Mouse (Mus musculus): ENCODE data around the gene Rpgrip1. TPM values are rescaled to one million over a fixed set of nuclear protein-coding genes. Genes with fewer than 3 reads are reported as not detected.

Rpgrip1 gene
- total RNA-seq, 2 experiments from 2014 or later = 0.33 to 0.93 TPM

DNA sequence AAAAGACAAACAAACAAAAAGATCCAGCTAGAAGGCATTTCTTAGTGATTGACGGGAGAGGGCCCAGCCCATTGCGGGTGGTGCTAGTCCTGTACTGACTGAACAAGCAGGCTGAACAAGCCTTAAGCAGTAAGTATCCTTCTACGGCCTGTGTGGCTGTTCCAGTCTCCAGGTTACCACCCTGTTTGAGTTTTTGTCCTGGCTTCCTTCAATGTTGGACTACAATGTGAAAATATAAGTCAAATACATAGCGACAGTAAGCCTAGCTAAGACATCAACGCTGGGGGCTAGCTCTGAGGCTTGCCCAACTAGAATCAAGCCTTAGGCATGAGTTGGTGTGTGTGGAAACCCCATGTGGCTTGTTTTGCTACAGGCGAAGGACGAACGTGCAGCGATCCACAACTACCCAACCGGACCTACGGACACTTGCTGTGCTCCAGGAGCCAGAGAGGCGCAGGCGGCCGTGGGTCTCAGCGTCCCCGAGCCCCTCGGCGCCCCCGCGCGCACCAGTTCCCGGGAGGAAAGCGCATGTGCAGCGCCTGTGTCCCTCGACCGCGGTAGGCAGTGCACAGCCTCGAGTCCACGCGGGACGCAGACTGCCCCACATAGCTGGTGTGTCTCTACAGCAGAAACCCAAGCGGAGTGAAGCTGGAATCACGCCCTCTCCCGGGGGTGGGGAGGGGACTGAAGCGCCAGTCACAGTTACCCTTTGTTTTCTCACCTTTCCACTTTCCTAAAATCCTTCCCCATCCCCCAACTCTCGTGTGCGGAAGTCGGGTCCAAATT, 8.5 kb downstream of the Rpgrip1 start:
- peak; percentile 51 to 66 for DNase-seq

DNA sequence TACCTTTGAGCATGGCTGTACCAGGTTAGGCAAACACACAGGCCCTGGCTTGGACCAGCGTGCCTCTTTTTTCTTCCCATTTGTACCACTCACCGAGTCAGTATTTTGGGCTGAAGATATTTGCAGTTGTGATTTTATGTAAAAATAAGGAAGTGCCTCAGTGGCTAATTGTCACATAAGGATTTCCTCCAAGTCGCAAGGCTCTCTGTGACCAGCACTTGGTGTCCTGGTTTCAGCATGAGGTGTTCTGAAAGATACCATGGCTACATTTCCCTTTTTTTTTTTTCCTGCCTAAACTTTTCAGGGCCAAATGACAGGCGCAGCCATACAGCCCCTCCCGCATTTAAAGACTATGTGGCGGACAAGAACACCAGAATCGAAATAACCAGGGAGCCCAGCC, 9.7 kb downstream of the Rpgrip1 start:
- DNase-seq = no peak

DNA sequence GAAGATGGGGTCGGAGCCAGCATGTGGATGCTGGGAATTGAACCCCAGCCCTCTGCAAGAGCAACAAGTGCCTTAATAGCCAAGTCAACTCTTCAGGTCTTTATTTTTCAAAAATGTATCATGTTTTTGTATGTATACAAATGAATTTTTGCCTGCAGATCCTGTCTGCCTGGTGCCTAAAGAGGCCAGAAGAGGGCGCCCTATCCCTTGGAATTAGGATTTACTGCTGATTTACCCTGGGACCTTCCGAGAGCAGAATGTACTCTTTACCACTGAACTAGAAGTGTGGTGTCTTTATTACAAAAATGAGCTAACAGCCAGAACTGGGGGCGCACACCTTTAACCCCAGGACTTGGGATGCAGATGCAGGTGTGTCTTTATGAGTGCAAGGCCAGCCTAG, 13.4 kb downstream of the Rpgrip1 start:
- DNase-seq = peak; percentile 74 to 82

DNA sequence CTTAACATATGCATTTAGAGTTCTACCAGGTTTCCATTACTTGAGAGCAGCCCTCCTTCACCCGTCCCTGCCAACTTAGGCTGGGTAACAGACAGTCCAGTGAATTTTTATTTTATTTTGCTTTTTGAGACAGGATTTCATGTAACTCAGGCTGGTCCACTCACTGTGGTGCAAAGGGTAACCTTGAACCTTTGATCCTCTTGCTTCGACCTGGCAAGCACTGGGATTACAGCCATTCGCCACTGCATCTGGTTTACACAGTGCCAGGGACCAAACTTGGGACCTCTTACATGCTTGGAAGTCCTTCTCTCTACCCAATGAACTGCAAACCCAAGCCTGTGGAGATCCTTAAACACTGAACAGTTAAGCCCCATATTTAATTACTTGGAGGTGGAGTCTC, 14.1 kb downstream of the Rpgrip1 start:
- no peak for DNase-seq

DNA sequence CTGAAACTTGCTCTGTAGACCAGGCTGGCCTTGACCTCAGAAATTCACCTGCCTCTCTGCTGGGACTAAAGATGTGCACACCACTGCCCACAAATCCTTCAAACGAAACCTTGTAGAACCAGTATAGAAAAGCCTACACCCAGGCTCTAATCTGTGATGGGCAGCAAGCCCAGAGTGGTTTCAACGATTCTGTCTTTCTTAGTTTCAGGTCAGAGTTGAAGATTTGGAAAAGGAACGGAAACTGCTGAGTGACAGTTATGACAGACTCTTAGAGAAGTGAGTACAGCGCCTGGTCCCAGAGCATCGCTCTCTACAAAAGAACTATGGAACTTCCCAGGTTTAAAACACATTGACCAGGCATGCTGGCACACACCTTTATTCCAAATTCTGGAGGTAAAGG, 23.1 kb downstream of the Rpgrip1 start:
- DNase-seq = no peak

DNA sequence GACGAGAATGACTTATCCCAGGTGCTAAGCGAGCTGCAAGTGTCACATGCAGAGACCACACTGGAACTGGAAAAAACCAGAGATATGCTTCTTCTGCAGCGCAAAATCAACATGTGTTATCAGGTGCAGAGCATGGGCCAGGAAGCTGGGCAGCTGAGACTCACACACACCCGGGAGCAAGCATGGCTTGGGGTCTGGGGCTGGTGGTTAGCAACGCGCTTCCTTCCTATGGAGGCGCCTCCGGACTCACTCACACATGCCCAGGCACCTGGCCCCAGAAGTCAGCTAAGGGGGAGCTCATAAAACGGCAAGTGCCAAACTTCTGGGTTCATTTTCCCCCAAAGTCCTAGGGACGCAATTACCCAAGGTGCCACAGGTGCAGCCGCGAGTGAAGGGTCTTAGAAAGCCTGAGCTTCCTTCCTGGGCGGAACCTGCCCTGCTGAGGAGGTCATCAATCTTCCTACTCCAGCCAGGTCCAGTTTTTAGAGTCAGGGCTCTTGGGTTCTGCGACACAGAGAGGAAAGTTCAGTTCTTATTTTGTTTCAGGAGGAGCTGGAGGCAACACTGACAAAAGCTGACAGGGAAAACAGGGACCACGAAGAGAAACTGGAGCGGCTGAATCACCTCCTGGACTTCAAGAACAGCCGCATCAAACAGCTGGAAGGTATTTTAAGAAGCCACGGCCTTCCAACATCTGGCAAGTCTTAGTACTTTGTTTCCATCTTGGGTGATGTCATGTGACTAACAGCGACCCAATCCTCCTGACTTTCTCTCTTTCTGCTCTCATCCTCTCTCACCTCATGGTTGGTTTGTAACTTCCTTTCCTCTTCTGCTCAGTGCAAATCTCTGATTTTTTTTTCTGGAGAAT, 30.3 kb downstream of the Rpgrip1 start:
- no peak for DNase-seq

DNA sequence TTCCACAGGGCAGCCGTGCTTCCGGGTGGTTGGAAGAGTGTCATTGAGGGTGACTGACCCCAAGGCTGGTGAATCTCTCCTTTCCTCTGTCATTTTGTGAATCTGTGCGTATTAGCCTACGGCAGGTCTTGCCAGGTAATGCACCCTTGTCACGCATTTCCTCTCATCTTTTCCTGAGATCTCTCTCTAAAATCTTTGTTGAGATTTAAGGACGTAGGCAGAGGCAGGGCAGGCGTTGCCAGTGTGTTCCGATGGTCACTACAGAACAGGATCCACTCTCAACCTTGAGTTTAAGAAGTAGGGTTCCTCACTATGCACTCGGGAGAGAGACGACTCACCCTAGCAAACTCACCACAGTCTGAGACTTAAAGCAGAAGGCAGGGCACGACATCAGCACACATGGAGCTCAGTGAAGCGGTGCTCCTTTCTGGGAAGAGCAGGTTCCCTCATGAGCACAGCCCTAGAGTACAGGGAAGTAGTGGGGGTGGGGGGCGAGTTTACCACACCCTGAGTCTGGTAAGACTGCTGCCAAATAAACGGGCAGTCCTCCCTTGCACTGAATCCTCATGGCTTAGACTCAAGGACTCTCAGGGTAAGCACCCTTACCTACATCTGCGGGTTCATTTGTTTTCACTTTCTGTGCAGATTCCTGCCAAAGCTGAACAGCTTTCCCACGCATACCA, 31.1 kb downstream of the Rpgrip1 start:
- no peak for DNase-seq

DNA sequence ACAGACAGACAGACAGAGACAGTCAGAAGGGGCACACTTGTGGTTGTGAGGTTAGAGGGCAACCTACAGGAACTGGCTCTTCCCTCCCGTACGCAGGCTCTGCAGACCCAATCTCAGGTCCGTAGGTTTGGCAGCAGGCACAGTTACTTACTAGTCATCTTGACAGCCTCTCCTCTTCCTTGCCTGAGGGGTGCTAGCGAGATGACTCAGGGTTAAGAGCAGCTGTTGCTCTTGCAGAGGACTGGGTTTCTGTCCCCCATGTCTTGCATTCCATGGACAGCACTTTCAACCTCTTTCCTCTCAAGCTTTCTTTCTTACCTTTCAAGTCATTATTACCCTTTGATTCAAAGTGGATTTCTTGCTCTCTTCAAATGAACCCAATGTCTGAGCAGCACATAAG, 33.7 kb downstream of the Rpgrip1 start:
- DNase-seq = no peak

DNA sequence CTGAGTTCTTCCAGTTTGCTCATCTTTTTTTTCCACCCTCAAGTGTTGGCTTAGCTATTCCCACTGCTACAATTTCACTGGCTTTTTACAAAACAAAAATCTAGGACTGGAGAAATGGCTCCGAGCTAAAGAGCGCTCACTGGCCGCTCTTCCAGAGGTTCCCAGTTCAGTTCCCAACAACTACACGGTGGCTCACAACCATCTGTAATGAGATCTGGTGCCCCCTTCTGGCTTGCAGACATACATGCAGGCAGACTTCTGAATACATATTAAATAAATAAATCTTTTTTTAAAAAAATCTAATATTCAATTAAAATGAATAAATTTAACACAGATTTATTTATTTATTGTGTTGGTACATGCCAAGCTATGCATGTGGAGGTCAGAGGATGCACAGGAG, 36.0 kb downstream of the Rpgrip1 start:
- DNase-seq = peak in 1 of 2 experiments; percentile 27

DNA sequence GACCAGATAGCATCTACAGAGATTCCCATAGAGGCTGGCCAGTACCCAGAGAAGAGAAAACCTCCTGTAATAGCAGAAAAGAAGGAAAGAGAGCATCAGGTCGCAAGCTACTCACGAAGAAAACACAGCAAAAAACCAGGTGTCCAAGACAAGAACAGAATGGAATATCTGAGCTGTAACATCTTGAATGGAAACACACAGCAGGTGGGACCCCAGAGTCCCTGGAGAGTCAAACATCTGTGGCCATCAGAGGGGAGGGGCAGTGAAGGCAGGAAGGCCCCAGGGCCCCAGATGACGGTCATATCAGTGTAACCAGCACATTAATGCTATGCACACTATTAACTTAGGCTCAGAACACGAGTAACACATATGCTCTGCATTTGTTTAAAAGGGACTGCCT, 39.4 kb downstream of the Rpgrip1 start:
- DNase-seq = no peak

DNA sequence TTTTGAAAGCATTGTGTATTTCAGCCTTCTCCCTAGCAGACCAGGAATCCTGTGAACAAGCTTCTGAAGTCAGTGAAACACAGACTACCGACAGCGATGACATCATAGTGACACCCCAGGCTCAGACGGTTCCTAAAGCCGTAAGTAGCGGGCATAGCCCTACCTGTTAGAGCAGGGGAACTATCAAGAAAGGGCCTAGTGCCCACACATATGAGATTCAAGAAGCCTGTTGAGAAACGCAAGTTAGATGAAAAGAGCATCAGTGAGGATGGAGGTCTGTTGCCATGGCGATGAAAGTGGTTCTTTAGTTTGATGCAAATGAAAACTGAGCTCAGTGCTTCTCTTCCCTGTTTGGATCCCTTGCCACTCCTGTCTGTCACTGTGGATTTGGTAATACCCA, 41.7 kb downstream of the Rpgrip1 start:
- DNase-seq = no peak

DNA sequence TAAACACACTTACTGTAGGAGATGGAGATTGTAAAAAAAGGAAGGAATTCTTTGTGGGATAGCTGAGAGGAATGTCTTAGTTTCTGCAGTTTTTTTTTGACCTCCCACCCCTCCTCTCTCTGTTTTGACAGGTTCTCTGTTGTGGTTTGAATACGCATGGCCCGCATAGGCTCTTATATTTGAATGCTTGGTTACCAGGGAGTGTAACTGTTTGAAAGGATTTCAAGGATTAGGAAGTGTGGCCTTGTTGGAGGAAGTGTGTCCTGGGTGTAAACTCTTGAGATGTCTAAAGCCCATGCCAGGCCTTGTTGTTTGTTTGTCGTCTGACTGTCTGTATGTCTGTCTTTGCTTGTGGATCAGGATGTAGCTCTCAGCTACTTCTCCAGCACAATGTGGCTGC, 42.1 kb downstream of the Rpgrip1 start:
- no peak for DNase-seq

DNA sequence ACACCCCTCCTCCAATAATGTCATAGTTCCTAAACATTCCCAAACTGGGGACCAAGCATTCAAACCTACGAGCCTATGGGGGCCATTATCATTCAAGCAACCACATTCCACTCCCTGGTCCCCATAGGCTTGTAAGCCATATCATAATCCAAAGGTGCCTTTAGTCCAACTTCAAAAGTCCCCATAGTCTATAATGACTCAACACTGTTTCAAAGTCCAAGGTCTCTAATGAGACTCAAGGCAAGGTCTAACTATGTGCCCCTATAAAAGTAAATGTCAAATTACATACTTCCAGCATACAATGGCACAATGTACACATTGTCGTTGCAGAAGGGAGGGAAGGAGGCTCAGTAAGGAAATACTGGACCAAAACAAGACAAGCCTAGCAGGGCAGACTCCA, 44.5 kb downstream of the Rpgrip1 start:
- DNase-seq = no peak

DNA sequence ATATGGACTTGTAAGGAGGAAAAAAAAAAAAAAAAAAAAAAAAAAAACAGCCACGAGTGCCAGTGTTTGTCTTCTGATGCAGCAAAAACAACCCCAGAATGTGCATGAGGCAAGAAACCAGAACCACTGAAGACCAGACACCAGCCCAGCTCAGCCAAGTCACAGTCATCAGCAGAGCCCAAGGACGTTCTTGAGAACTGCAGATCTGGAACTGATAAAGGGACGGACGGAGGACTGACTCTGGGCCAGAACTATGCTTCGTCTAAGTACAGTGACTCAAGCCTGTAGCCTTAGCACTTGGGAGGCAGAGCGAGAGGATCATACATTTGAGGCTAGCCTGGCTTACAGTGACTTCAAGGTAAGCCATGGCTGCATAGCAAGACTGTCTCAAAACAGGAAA, 50.4 kb downstream of the Rpgrip1 start:
- peak; percentile 71 to 75 for DNase-seq

DNA sequence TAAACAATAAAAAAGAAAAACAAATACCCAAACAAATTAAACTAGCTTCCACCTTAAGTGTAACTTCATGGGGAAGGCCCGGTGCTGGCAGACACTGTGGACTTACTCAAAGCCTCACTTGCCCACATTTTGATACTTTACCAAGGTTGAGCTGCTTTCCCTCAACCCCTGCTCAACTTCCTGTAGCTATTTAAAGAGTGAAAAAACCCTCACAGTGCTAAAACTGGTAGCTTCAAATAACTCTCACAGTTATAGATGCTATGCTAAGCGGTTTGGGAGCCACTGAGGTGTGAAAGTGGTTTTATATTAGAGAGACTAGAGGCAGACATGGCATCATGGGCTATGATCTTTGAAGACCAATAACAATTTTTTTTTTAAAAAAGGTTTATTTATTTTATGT, 56.1 kb downstream of the Rpgrip1 start:
- DNase-seq = no peak

DNA sequence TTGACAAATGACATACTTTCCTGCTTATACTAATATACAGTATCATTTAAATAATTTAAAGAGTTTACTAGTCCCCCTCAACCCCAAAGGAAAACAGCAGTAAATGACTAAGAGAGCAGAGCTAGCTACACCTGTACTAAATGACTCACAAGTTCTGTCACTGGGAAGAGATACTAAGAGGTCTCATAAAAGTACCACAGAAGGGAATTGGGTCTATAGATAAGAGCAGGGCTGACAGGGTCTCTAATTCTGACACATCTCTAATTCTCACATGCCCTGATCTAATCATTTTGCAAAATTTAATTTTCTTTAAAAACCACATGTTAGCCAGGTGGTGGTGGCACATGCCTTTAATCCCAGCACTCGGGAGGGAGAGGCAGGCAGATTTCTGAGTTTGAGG, 78.3 kb downstream of the Rpgrip1 start:
- DNase-seq = no peak

DNA sequence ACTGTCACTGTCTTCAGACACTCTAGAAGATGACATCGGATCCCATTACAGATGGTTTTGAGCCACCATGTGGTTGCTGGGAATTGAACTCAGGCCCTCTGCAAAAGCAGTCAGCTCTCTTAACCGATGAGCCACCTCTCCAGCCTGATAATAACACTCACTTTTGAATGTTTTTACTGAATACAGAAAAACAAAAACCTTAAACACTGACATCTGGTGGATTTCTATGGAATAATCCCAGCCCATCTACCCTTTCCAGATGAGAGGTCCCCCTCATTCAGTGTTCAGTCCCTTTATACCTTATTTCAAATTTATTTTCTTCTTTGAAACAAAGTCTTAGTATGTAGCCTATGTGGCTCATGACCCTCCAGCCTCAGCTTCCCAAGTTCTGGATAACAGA, 79.0 kb downstream of the Rpgrip1 start:
- no peak for DNase-seq

DNA sequence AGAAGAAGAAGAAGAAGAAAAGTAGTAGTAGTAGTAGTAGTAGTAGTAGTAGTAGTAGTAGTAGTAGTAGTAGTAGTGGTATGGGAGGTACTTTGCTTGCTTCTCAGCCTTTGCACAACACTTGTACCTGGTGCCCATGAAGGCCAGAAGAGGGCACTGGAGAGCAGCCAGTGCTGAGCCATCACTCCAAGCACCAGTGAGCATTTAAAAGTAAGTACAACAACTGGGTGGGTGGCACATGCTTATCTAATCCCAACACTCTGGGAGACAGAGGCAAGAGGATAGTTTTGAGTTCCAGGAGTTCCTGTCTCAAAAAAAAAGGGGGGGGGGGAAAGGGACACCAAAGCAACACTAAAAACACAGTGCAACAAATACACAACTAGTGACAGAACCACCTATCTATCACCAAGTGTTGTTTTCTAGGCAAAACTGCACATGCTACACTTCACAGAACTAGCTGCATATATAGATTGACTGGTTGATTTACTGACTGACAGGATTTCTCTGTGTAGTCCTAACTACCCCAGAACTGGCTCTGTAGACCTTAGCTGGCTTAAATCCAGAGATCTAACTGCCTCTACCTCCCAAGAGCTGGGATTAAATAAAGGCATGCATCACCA, 80.3 kb downstream of the Rpgrip1 start:
- DNase-seq = peak; percentile 54 to 64

DNA sequence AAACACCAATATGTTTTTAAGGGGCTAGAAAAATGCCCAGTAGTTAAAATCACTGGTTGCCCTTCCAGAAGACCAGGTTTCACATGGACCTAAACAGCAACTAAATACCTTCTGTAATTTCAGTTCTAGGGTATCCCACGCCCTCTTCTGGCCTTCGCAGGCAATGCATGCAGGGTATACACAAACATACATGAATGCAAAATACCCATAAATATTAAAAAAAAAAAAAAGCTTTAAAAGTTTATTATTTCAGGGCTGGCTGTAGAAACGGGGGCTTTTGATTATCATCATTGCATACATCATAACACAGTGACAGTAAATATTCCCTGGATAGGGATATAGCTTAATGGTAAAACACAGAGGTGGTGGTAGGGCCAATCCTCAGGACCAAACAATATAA, 85.2 kb downstream of the Rpgrip1 start:
- DNase-seq = peak; percentile 46 to 60

DNA sequence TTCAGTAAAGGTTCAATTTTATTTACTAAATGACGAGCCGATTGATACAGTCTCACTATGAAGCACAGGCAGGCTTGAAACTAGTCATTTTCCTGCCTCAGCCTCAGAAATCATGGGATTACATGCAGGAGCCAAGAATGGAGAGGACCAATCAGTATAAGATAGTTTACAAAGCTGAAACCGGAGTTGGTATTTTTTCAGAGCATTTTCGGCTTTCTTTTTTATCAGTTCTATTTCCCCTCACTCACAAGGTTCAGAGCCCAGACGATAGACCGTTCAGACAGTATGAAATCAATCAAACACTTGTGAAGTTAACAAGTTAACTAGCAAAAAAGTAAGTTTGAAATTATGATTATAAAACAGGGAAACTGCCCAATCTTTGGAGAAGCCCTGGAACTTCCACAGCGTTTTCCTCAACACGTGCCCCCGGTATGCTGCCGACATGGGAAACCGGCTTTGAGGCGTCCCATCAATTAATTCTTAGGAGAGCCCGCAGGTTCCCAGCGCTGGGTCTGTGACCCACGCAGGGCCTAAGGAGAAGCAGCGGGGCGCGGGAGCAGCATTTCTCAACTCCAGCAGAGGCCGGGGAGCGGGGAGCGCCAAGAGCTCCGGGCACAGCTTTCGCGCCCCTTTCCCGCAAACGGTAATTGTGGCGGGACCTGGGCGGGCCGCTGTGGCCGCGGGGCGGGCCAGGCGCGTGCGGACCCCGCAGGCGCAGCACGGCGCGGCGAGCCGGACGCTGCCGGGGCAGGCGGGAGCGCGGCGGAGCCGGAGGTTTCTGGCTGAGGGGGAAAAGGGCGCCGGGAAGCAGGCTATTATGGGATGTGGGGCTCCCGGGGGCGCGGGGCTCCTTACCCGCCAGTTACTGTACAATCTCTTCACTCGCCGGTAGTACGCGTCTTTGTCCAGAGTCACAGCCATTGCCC, 86.0 kb downstream of the Rpgrip1 start:
- no peak for DNase-seq

DNA sequence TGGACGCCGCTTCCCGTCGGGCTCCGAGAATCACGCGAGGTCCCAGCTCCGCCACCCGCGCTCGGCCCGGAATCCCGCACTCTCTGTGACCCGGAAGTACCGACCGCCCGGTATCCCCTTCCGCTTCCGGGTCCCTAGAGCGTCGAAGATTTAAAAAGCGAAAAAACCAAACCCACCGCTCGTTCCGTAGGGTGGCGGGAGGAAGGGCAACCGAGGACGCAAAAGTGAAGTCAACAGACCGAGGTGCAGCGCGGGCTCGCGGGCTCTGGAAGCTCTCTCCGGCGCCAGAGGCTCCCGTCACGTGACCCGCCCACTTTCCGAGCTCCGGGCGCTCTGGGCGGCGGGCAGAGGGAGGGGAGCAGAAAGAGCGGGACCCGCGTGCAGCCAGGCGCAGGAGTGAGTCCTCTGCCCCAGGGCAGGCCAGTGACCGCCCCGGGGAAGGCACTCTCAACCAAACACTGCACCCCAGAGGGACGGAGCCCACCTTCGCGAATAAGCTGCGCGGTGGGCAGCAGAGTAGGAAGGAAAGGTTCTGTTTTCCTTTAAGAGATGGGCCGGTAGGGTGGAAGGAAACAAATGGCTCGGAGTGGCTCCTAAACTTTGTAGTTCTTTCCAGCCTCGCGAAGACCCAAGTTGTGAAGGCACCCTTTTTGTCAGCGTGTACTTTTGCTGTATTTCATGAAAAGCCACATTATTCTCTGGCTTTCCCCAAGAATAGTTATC, 86.8 kb downstream of the Rpgrip1 start, which contains the start of gene Supt16:
Gene Supt16, minus strand, starts transcription at position 261 of the 723 bp plus-strand sequence.
- DNase-seq = peak; percentile 83 to 89

Data from adrenal gland, postnatal 36 days (tissue).